ENCODE assay signal across 10 mouse cellular contexts in the genomic region with DNA sequence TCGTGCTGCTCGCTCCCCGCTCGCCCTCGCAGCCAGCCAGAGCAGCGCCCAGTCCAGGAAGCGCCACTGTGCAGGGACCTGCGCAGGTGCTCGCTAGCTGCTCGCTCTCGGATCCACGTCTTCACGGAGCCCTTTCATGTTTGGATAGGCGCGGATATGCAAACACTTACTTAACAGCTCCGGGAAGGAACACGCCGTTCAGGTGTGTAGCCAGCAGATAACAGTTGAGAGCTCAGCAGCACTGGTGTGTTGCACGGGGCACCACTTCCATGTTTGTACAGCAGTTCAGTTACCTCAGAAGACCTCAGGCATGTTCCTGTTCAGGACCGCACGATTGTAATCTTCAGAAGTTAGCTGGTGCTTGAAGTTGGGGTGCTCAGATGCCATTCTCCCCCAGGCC. TPM values are rescaled to one million over a fixed set of nuclear protein-coding genes. Genes with fewer than 3 reads are reported as not detected.
DNase-seq lines count a peak whose midpoint lies in the region; ATAC-seq and TF ChIP-seq lines count a peak whose summit lies in the region.
"Had no signal": no experiment of that assay in that cellular context is flagged by ENCODE, and none has a peak within 500 bp of the region (broad histone marks: within the 10 kb centered on the region; RNA-seq: fewer than 3 reads in every experiment).

No protein-coding gene starts in this region.

- no peak overlapping the region for H3K9ac ChIP-seq in liver, adult 2 months (ENCODE audit: low read depth, low read length)
- H3K9ac ChIP-seq: midbrain, embryonic 12.5 days had no signal

- TF ChIP-seq POLR2A in liver, adult 2 months (IDR thresholded peaks at IDR 0.05; ENCODE audit: extremely low read depth, insufficient read depth, low read length) = no peak

- ATAC-seq in inflammation-experienced regulatory T-cells, adult 6 months = peak; percentile 64

- H3K4me3 ChIP-seq in liver, adult 2 months (ENCODE audit: insufficient read depth, low read depth, low read length) = no peak overlapping the region
- H3K4me3 ChIP-seq: midbrain, embryonic 12.5 days had no signal

- DNase-seq in liver, adult 2 months (ENCODE audit: extremely low read depth, low read depth, low spot score) = peak; percentile 41
- no peak for DNase-seq in liver
- peak; percentile 58 to 84 for DNase-seq in lung, postnatal 4 days
- no peak for DNase-seq in left cerebral cortex, adult 9 months (ENCODE audit: low spot score in 2 of 2)
- DNase-seq in kidney, postnatal 4 days = no peak
- DNase-seq in spleen, adult 12 weeks (ENCODE audit: low spot score) = no peak
- DNase-seq in ovary, postnatal 36 days (ENCODE audit: low spot score) = no peak
- DNase-seq: kidney, postnatal 14 days had no signal

- peaks cover 59% of the 10 kb centered on the region for H3K36me3 ChIP-seq in liver, adult 2 months (ENCODE audit: control insufficient read depth, insufficient read depth, low read length)

- no peaks in the 10 kb centered on the region for H3K27me3 ChIP-seq in liver, adult 2 months (ENCODE audit: control insufficient read depth, insufficient read depth, low read length)
- H3K27me3 ChIP-seq: midbrain, embryonic 12.5 days had no signal

- H3K4me1 ChIP-seq in liver, adult 2 months (ENCODE audit: control insufficient read depth, insufficient read depth, low read length) = no peaks in the 10 kb centered on the region
- H3K4me1 ChIP-seq: midbrain, embryonic 12.5 days had no signal

- H3K79me2 ChIP-seq in liver, adult 2 months (ENCODE audit: control insufficient read depth, insufficient read depth, low read length) = peaks cover 3% of the 10 kb centered on the region; the same call in 1 of the 2 replicates

- H3K27ac ChIP-seq in liver, adult 2 months (replicated peaks; ENCODE audit: insufficient read depth, low read depth, low read length) = no peak overlapping the region
- H3K27ac ChIP-seq: midbrain, embryonic 12.5 days had no signal

- 66% methylated on average over 21 of the region's 21 CpGs for WGBS in liver, adult 2 months

- no peak for TF ChIP-seq CTCF in liver, adult 2 months (IDR thresholded peaks at IDR 0.05; ENCODE audit: low read depth, low read length)

RNA-seq across cellular contexts. Expression of gene Bach1, which starts 27.2 kb away (rescaled TPM):
- total RNA-seq in liver, adult 2 months (2014; rRNA removed) = 28.9 and 34.8 TPM in 2 replicates
- 6.3 and 8.2 TPM in 2 replicates for polyA plus RNA-seq in liver, adult 2 months (2012; rRNA removed)
- polyA plus RNA-seq in inflammation-experienced regulatory T-cells, adult 6 months (2017; shearing (Covaris generic)) = 1 to 10 TPM; 1.6 to 3.7 (median 3.5) TPM

Comparison
In these comparisons a context has a peak if more than half of its experiments do, and no peak if none do; other contexts are left out.
1. DNase-seq: peak in liver, adult 2 months (single experiment) and lung, postnatal 4 days (2 of 2); none in liver (single experiment), left cerebral cortex, adult 9 months (0 of 2), kidney, postnatal 4 days (0 of 2), spleen, adult 12 weeks (single experiment) and ovary, postnatal 36 days (single experiment).